Mouse (Mus musculus) myocyte (in vitro differentiated cells): ENCODE measurements around the gene Klf15. TPM values are rescaled to one million over a fixed set of nuclear protein-coding genes. Genes with fewer than 3 reads are reported as not detected.
A peak's percentile ranks its signal among the peaks of the same experiment; 100 is the strongest.

ENCODE experiments used
- H3K27me3 ChIP-seq: one replicate; pipeline ENCODE4 v1.6.1; 2011; ENCODE audit not compliant: control insufficient read depth, insufficient read depth, insufficient read length
- H3K36me3 ChIP-seq: one replicate; pipeline ENCODE4 v1.6.1; 2011; ENCODE audit not compliant: control insufficient read depth, insufficient read depth
- H3K4me2 ChIP-seq: one replicate; pipeline ENCODE4 v1.6.1; 2011; ENCODE audit warnings: low read depth, control low read depth
- H3K4me3 ChIP-seq: one replicate; pipeline ENCODE4 v1.5.1; 2011; ENCODE audit warnings: mild to moderate bottlenecking, control low read depth, moderate library complexity
- H3K79me2 ChIP-seq: one replicate; pipeline ENCODE4 v1.6.1; 2011; ENCODE audit not compliant: control insufficient read depth, insufficient read depth
- H3ac ChIP-seq: one replicate; pipeline ENCODE4 v1.6.1; 2011; ENCODE audit not compliant: control insufficient read depth, insufficient read length
- CEBPB ChIP-seq: IDR thresholded peaks from 2 replicates; pipeline ENCODE4 v1.6.1; 2011; ENCODE audit warnings: mild to moderate bottlenecking, moderate library complexity; ENCODE audit not compliant: poor library complexity, insufficient read depth, severe bottlenecking
- E2F4 ChIP-seq: IDR thresholded peaks from one replicate; pipeline ENCODE4 v1.6.1; 2011; ENCODE audit warnings: mild to moderate bottlenecking, control low read depth, moderate library complexity; ENCODE audit not compliant: insufficient read depth
- MAX ChIP-seq: IDR thresholded peaks from one replicate; pipeline ENCODE4 v1.6.1; 2011; ENCODE audit warnings: low read depth, mild to moderate bottlenecking, control low read depth
- MYOD1 ChIP-seq, 3 experiments: IDR thresholded peaks; one replicate each; pipeline ENCODE4 v1.6.1; 2011; ENCODE audit warnings: control low read depth in 2 of 3, low read depth in 2 of 3, mild to moderate bottlenecking in 2 of 3, moderate library complexity in 1 of 3; ENCODE audit not compliant: insufficient read length in 2 of 3, control insufficient read depth in 1 of 3
- MYOG ChIP-seq, 3 experiments: IDR thresholded peaks; one replicate each; pipeline ENCODE4 v1.6.1; 2011; ENCODE audit warnings: control low read depth in 2 of 3, low read depth in 2 of 3, mild to moderate bottlenecking in 2 of 3; ENCODE audit not compliant: insufficient read length in 2 of 3, control insufficient read depth in 1 of 3, insufficient read depth in 1 of 3
- POLR2A ChIP-seq: IDR thresholded peaks from one replicate; pipeline ENCODE4 v1.6.1; 2011; ENCODE audit warnings: low read depth, mild to moderate bottlenecking, control low read depth, moderate library complexity; ENCODE audit not compliant: insufficient read length
- POLR2AphosphoS2 ChIP-seq: IDR thresholded peaks from one replicate; pipeline ENCODE4 v1.6.1; 2011; ENCODE audit warnings: low read depth, control low read depth; ENCODE audit not compliant: insufficient read length
- REST ChIP-seq: IDR thresholded peaks from one replicate; pipeline ENCODE4 v1.6.1; 2011; ENCODE audit warnings: mild to moderate bottlenecking, control low read depth, moderate library complexity; ENCODE audit not compliant: insufficient read depth, insufficient read length
- SRF ChIP-seq: IDR thresholded peaks from one replicate; pipeline ENCODE4 v1.6.1; 2011; ENCODE audit warnings: low read depth; ENCODE audit not compliant: control insufficient read depth, insufficient read length
- TCF12 ChIP-seq: IDR thresholded peaks from one replicate; pipeline ENCODE4 v1.6.1; 2011; ENCODE audit warnings: mild to moderate bottlenecking, control low read depth; ENCODE audit not compliant: poor library complexity, insufficient read depth, severe bottlenecking
- TCF3 ChIP-seq: IDR thresholded peaks from one replicate; pipeline ENCODE4 v1.6.1; 2011; ENCODE audit warnings: low read depth, control low read depth; ENCODE audit not compliant: insufficient read length
- USF1 ChIP-seq: IDR thresholded peaks from one replicate; pipeline ENCODE4 v1.6.1; 2011; ENCODE audit warnings: low read depth, mild to moderate bottlenecking, control low read depth, moderate library complexity
- polyA plus RNA-seq: library from polyadenylated mRNA; unstranded; fragments of >200 nt; fragmentation: generic; extraction: Trizol; gene quantifications from one replicate; pipeline ENCODE4 v1.2.1, GENCODE M21; 2012; ENCODE audit warnings: missing spikeins

Gene Klf15
- polyA plus RNA-seq, 1 experiment, result 1.8 TPM

DNA sequence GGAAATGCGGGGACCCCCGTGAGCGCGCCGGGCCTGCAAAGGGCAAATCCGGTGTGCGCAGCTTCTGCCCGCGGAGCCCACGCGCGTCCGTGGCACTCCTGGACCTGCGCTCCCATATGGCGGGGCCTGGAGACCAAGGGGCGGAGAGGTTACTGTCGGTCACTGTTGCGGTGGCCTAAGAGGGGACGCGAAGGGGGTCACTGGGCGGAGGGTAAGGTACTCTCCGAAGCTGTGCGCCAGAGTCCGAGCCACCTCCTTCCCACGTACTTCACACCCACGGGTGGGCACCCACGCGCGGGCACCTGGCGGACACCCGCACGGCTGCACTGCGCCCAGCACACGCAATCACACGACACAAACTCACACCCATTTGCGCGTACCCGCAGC, 458 bp downstream of the Klf15 start:
- Histone ChIP-seq H3K36me3 (no peaks in the 10 kb centered on the region), H3ac (no peak overlapping the region), H3K4me2 (no peak overlapping the region), H3K27me3 (peaks cover 38% of the 10 kb centered on the region), H3K4me3 (no peak overlapping the region), H3K79me2 (no peaks in the 10 kb centered on the region)
- no peak for TF ChIP-seq TCF12
- TF ChIP-seq TCF3, result no peak

DNA sequence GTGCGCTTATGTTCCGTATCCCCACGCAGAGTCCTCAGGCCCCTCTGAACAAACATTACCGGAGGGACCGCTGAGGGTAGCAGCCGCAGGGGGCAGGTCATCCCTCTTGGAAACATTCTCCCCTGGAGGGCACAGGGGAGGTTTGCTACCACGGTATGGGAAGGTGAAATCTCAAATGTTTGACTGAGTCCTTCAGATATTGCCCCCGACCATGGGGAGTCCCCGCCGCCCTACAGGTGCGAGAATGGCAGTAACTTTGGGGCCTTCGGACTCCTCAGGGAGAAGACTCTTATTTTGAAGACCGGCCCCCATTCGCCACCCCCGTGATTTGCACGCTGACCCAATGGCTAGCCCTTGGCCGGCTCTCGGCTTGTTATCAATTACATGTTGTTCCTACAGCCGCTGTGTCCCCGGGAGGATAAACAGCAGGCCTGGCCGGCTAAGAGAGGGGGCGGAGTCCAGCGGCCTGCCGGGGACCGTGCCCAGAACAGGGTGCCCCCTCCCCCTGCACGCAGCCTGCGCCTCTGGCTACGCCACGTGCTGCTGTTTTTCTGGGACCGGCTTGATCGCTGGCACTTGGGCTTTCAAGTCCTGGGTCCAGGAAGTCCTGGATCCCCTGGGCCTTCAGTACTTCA, 969 bp downstream of the Klf15 start:
- no peak for TF ChIP-seq MYOD1 (IDR thresholded peaks at IDR 0.05; ENCODE audit: control insufficient read depth in 1 of 3, insufficient read length in 2 of 3, low read depth in 2 of 3)
- no peak for TF ChIP-seq REST
- no peak for TF ChIP-seq USF1
- TF ChIP-seq POLR2AphosphoS2, result no peak
- no peak for TF ChIP-seq MAX
- no peak for TF ChIP-seq E2F4
- TF ChIP-seq TCF3, result no peak
- TF ChIP-seq TCF12, result no peak
- no peak for TF ChIP-seq MYOG (IDR thresholded peaks at IDR 0.05; ENCODE audit: control insufficient read depth in 1 of 3, insufficient read depth in 1 of 3, insufficient read length in 2 of 3, low read depth in 2 of 3)
- no peak for TF ChIP-seq POLR2A
- TF ChIP-seq SRF, result no peak
- TF ChIP-seq CEBPB, result no peak
- Histone ChIP-seq H3K4me3 (no peak overlapping the region), H3K4me2 (peak overlapping the region; percentile 12), H3ac (no peak overlapping the region), H3K79me2 (no peaks in the 10 kb centered on the region), H3K36me3 (no peaks in the 10 kb centered on the region), H3K27me3 (peaks cover 38% of the 10 kb centered on the region)

DNA sequence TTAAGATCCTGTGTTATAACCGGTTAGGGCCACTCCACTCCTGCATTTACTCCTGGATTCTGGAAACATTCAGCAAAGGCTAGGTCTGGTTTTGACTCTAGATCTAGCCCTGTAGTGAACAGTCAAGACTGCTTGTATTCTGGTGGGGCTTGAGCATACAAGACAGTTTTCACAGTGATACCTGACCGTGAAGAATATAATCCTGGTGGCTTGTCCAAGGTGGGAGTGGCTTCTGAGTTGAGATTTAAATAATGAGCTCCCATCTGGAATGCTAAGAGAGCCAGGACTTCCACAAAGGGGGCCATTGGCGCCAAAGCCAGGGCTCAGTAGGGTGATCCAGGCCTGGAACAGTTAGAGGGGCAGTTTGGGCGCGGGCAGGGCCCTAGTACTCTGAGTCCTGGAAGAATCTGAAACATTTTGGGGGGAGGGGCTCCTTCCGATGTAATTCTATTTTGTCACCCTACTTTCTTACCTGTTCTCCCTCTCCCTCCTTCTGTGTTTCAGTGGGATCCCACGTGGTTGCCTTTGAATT, 1.6 kb downstream of the Klf15 start:
- H3ac ChIP-seq, result no peak overlapping the region
- no peak overlapping the region for H3K4me3 ChIP-seq
- TF ChIP-seq MYOG (IDR thresholded peaks at IDR 0.05; ENCODE audit: control insufficient read depth in 1 of 3, insufficient read depth in 1 of 3, insufficient read length in 2 of 3, low read depth in 2 of 3) (no peak), CEBPB (no peak)
- H3K36me3 ChIP-seq, result no peaks in the 10 kb centered on the region
- H3K4me2 ChIP-seq, result peak overlapping the region; percentile 12
- H3K27me3 ChIP-seq, result peaks cover 38% of the 10 kb centered on the region
- no peaks in the 10 kb centered on the region for H3K79me2 ChIP-seq

GRCm38 (mm10) chr6:90465028-90465640, 2.8 kb downstream of the Klf15 start:
- no peak for TF ChIP-seq TCF12
- no peak for TF ChIP-seq MYOD1 (IDR thresholded peaks at IDR 0.05; ENCODE audit: control insufficient read depth in 1 of 3, insufficient read length in 2 of 3, low read depth in 2 of 3)
- H3K79me2 ChIP-seq, result no peaks in the 10 kb centered on the region
- no peaks in the 10 kb centered on the region for H3K36me3 ChIP-seq
- peak overlapping the region; percentile 60 for H3K4me2 ChIP-seq
- H3K4me3 ChIP-seq, result peak overlapping the region; percentile 18
- H3K27me3 ChIP-seq, result peaks cover 38% of the 10 kb centered on the region
- no peak overlapping the region for H3ac ChIP-seq

- no peak overlapping the region for H3ac ChIP-seq
- TF ChIP-seq MYOD1 (IDR thresholded peaks at IDR 0.05; ENCODE audit: control insufficient read depth in 1 of 3, insufficient read length in 2 of 3, low read depth in 2 of 3) (no peak), SRF (no peak), TCF12 (no peak), E2F4 (no peak), REST (no peak), POLR2AphosphoS2 (peak; percentile 55), POLR2A (peak; percentile 71), TCF3 (no peak), MYOG (IDR thresholded peaks at IDR 0.05; ENCODE audit: control insufficient read depth in 1 of 3, insufficient read depth in 1 of 3, insufficient read length in 2 of 3, low read depth in 2 of 3) (no peak), MAX (no peak), CEBPB (peak; percentile 96), USF1 (no peak)
- H3K4me3 ChIP-seq, result peak overlapping the region; percentile 18
- H3K36me3 ChIP-seq, result no peaks in the 10 kb centered on the region
- no peaks in the 10 kb centered on the region for H3K79me2 ChIP-seq
- peaks cover 36% of the 10 kb centered on the region for H3K27me3 ChIP-seq
- H3K4me2 ChIP-seq, result peak overlapping the region; percentile 60
These were observed 3.7 kb downstream of the Klf15 start for GRCm38 (mm10) chr6:90466079-90466478.
